Mouse (Mus musculus) gastrocnemius, postnatal 4 days (tissue): ENCODE measurements around the gene Gm42791. TPM values are rescaled to one million over a fixed set of nuclear protein-coding genes. Genes with fewer than 3 reads are reported as not detected.

ENCODE experiments used
- DNase-seq, 2 experiments: peaks; one replicate each; pipeline ENCODE4 v3.0.0; 2021 to 2022; ENCODE audit warnings: low spot score in 2 of 2, mixed read lengths in 2 of 2
- total RNA-seq, 2 experiments: library from RNA; stranded (reverse); gene quantifications; 2 replicates each; pipeline ENCODE4 v1.2.3; 2021

The Gm42791 gene
- total RNA-seq, 2 experiments from 2014 or later: 1.5 to 3.6 TPM

- DNase-seq: no peak
Observed at GRCm38 (mm10) chr5:148888032-148888431, 106.9 kb downstream of the Gm42791 start.

GRCm38 (mm10) chr5:148885821-148886609, 108.9 kb downstream of the Gm42791 start:
- DNase-seq: no peak

- DNase-seq: no peak
Observed at GRCm38 (mm10) chr5:148883671-148884070, 111.3 kb downstream of the Gm42791 start.

- no peak for DNase-seq
Observed at GRCm38 (mm10) chr5:148879218-148879617, 115.7 kb downstream of the Gm42791 start.

- no peak for DNase-seq
Observed at GRCm38 (mm10) chr5:148873116-148873515, 121.8 kb downstream of the Gm42791 start.

- DNase-seq: no peak
Observed at GRCm38 (mm10) chr5:148869583-148869982, 125.4 kb downstream of the Gm42791 start.

- DNase-seq: no peak
Observed at GRCm38 (mm10) chr5:148867766-148868165, 127.2 kb downstream of the Gm42791 start.

- DNase-seq: no peak
Observed at GRCm38 (mm10) chr5:148867171-148867570, 127.8 kb downstream of the Gm42791 start.

GRCm38 (mm10) chr5:148866571-148866970, 128.4 kb downstream of the Gm42791 start:
- DNase-seq: no peak

- no peak for DNase-seq
Observed at GRCm38 (mm10) chr5:148863409-148863808, 131.5 kb downstream of the Gm42791 start.

GRCm38 (mm10) chr5:148862853-148863252, 132.1 kb downstream of the Gm42791 start:
- no peak for DNase-seq

- no peak for DNase-seq
Observed at GRCm38 (mm10) chr5:148862136-148862535, 132.8 kb downstream of the Gm42791 start.

GRCm38 (mm10) chr5:148857522-148857921, 137.4 kb downstream of the Gm42791 start:
- DNase-seq: no peak

GRCm38 (mm10) chr5:148855047-148855446, 139.9 kb downstream of the Gm42791 start:
- no peak for DNase-seq

- no peak for DNase-seq
Observed at GRCm38 (mm10) chr5:148854166-148854565, 140.8 kb downstream of the Gm42791 start.

GRCm38 (mm10) chr5:148849516-148849915, 145.4 kb downstream of the Gm42791 start:
- no peak for DNase-seq

- no peak for DNase-seq
Observed at GRCm38 (mm10) chr5:148847032-148847431, 147.9 kb downstream of the Gm42791 start.

Other genes starting within 250 kb of the Gm42791 start
- gene Katnal1, start 65.8 kb downstream of the Gm42791 start, total RNA-seq: 10 to 100 TPM; 10.4 to 12.4 TPM
- gene Uspl1, start 189.2 kb upstream of the Gm42791 start, total RNA-seq: 10 to 100 TPM; 27.4 to 32.3 TPM
- 100 to 1,000 TPM; 233 to 278 TPM for gene Hmgb1, start 189.3 kb upstream of the Gm42791 start, total RNA-seq